Mouse (Mus musculus) liver, embryonic 15.5 days (tissue): ENCODE measurements around the gene Map4k1. TPM values are rescaled to one million over a fixed set of nuclear protein-coding genes. Genes with fewer than 3 reads are reported as not detected.
"Not testable (repeated sequence)": the region's sequence is repeated elsewhere in the genome, so short reads cannot be mapped to it uniquely, and the experiment has no call there.

Experiments used
- ATAC-seq: fragments of 200-750 bp; cut with Nextera tagmentation; 2 replicates; pipeline ENCODE4 v1.8.0; 2017; ENCODE audit warnings: moderate number of reproducible peaks, mild to moderate bottlenecking, moderate library complexity; ENCODE audit not compliant: insufficient read depth
- H3K27ac ChIP-seq: fragments of 300-500 bp; sonication (generic); replicated peaks from 2 replicates; pipeline ENCODE4 v1.5.1; 2015; ENCODE audit warnings: mild to moderate bottlenecking, inconsistent platforms
- H3K27me3 ChIP-seq: fragments of 300-500 bp; sonication (generic); 2 replicates; pipeline ENCODE4 v1.6.1; 2015; ENCODE audit warnings: mild to moderate bottlenecking, inconsistent platforms
- H3K36me3 ChIP-seq: fragments of 300-500 bp; sonication (generic); replicated peaks from 2 replicates; pipeline ENCODE4 v1.6.1; 2015; ENCODE audit warnings: moderate library complexity, mild to moderate bottlenecking, inconsistent platforms
- H3K4me1 ChIP-seq: fragments of 300-500 bp; sonication (generic); replicated peaks from 2 replicates; pipeline ENCODE4 v1.6.1; 2015; ENCODE audit warnings: inconsistent platforms
- H3K4me2 ChIP-seq: fragments of 300-500 bp; sonication (generic); 2 replicates; pipeline ENCODE4 v1.6.1; 2015; ENCODE audit warnings: moderate library complexity, mild to moderate bottlenecking, inconsistent platforms
- H3K4me3 ChIP-seq: fragments of 300-500 bp; sonication (generic); replicated peaks from 2 replicates; pipeline ENCODE4 v1.5.1; 2015; ENCODE audit warnings: mild to moderate bottlenecking, inconsistent platforms
- H3K9ac ChIP-seq: fragments of 300-500 bp; sonication (generic); 2 replicates; pipeline ENCODE4 v1.6.1; 2015; ENCODE audit warnings: moderate library complexity, mild to moderate bottlenecking, inconsistent platforms
- H3K9me3 ChIP-seq: fragments of 300-500 bp; sonication (generic); replicated peaks from 2 replicates; pipeline ENCODE4 v1.6.1; 2016; ENCODE audit warnings: inconsistent platforms
- WGBS: fragments of 180-500 bp; shearing (Covaris S2); methylation state at CpG from one replicate; pipeline ENCODE4 v1.1.7; 2015; ENCODE audit warnings: mixed read lengths; ENCODE audit not compliant: insufficient replicate concordance; 5-methylcytosine and 5-hydroxymethylcytosine counted together
- polyA plus RNA-seq: library from polyadenylated mRNA; unstranded; fragments of >200 nt; fragmentation: Nextera tagmentation; extraction: Ambion mirVana; gene quantifications from 2 replicates; pipeline ENCODE4 v1.2.1, GENCODE M21; 2015

Map4k1 gene
- polyA plus RNA-seq, 1 experiment from 2014 or later: 21.6 TPM

GRCm38 (mm10) chr7:28966181-28966580 lies 15.7 kb upstream of the Map4k1 start:
- Histone ChIP-seq H3K4me3 (no peak overlapping the region), H3K4me1 (peaks cover 41% of the 10 kb centered on the region), H3K27me3 (no peaks in the 10 kb centered on the region), H3K9ac (no peak overlapping the region), H3K27ac (no peak overlapping the region), H3K9me3 (no peaks in the 10 kb centered on the region), H3K4me2 (no peak overlapping the region), H3K36me3 (peaks cover 7% of the 10 kb centered on the region)
- no peak for ATAC-seq
- 82% methylated on average over 4 of the region's 5 CpGs for WGBS

- peaks cover 37% of the 10 kb centered on the region for H3K4me1 ChIP-seq
- H3K27me3 ChIP-seq: no peaks in the 10 kb centered on the region
- no peaks in the 10 kb centered on the region for H3K9me3 ChIP-seq
- H3K27ac ChIP-seq: no peak overlapping the region
- no peak overlapping the region for H3K4me2 ChIP-seq
- WGBS: 63% methylated on average over 4 of the region's 4 CpGs
- no peak overlapping the region for H3K4me3 ChIP-seq
- no peak overlapping the region for H3K9ac ChIP-seq
- ATAC-seq: no peak
- peaks cover 15% of the 10 kb centered on the region for H3K36me3 ChIP-seq
Measured at GRCm38 (mm10) chr7:28966751-28967505, 14.9 kb upstream of the Map4k1 start.

DNA sequence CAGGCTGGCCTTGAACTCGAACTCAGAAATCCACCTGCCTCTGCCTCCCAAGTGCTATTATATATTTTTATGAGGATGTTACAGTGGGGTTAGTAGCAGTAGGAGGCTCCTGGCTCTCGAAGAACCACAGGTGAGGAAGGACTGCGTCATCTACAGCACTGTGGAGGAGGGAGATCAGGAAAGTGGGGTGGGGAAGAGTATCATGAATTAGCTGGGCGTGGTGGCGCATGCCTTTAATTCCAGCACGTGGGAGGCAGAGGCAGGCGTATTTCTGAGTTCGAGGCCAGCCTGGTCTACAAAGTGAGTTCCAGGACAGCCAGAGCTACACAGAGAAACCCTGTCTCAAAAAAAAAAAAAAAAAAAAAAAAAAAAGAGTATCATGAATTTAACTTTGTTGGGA lies 13.7 kb upstream of the Map4k1 start:
- H3K36me3 ChIP-seq: peaks cover 24% of the 10 kb centered on the region
- H3K9ac ChIP-seq, H3K27ac ChIP-seq, H3K4me2 ChIP-seq, H3K27me3 ChIP-seq, ATAC-seq, H3K4me3 ChIP-seq, H3K9me3 ChIP-seq: not testable (repeated sequence)
- H3K4me1 ChIP-seq: peaks cover 29% of the 10 kb centered on the region
- 76% methylated on average over 8 of the region's 8 CpGs for WGBS

- Histone ChIP-seq H3K27me3 (no peaks in the 10 kb centered on the region), H3K36me3 (peaks cover 35% of the 10 kb centered on the region), H3K9ac (no peak overlapping the region), H3K9me3 (no peaks in the 10 kb centered on the region), H3K4me3 (no peak overlapping the region), H3K4me1 (peaks cover 23% of the 10 kb centered on the region), H3K27ac (no peak overlapping the region), H3K4me2 (no peak overlapping the region)
- no peak for ATAC-seq
- WGBS: 90% methylated on average over 1 of the region's 1 CpGs
Measured at GRCm38 (mm10) chr7:28969271-28969670, 12.6 kb upstream of the Map4k1 start.

DNA sequence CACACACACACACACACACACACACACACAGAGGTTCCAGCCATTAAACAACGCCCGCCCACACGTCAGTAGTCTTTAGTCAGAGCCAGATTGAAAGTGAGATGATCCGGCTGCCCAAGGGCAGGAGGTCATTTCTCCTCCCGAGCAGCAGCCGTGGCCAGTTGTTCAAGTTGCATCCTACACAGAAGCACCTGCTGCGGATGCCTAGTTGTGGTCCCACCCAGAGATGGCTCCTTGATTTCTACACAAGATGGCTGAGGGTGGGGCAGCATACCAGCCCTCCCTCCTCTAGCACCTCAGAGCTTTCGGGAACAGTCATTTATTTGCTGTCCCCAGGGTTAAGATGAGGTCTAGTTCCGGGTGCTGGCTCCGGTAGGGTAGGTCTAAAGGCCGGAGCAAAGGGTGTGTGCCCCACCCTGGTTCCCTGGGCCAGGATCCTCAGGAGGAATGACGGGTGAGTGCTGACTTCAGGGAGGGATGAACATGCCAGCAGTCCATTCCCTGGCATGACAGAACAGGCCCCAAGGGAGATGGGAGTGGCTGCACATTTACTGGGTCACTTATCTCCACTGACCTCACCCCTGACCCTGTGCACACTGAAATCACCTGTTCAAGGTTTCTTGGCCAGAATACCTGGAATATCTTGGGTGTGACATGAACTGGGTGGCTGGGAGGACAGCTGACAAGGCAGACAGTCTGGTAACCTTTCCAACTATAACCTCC lies 12.0 kb upstream of the Map4k1 start:
- Histone ChIP-seq H3K4me1 (peaks cover 23% of the 10 kb centered on the region), H3K36me3 (peaks cover 41% of the 10 kb centered on the region), H3K9me3 (no peaks in the 10 kb centered on the region), H3K27me3 (no peaks in the 10 kb centered on the region), H3K27ac (no peak overlapping the region; the same call in 1 of the 2 replicates), H3K4me3 (no peak overlapping the region), H3K9ac (no peak overlapping the region), H3K4me2 (no peak overlapping the region)
- 67% methylated on average over 12 of the region's 12 CpGs for WGBS
- ATAC-seq: peak; percentile 8; the same call in 1 of the 2 replicates

DNA sequence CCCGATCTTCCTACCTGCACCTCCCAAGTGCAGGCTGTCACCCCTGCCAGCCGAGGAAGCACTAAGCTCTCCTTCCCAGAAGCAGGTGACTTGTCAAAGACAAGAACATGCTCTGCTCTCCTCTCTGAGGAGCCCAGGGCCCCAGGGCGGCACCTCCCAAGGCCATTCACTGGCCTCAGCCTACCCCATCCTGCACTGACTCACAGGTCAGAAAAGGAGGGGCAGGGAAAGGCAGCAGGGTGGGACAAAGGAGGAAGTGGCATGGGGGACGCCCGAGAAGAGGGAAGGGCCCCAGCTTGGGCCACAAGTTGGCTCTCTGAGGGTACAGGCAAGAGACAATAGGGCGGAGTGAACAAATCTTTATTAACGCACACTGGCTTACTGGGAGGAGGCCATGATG lies 10.8 kb upstream of the Map4k1 start:
- no peak for ATAC-seq
- Histone ChIP-seq H3K9ac (no peak overlapping the region), H3K9me3 (no peaks in the 10 kb centered on the region), H3K36me3 (peaks cover 50% of the 10 kb centered on the region), H3K27me3 (no peaks in the 10 kb centered on the region), H3K4me1 (peaks cover 18% of the 10 kb centered on the region), H3K27ac (0 out of 2 replicates have a peak overlapping the region, but pooled peaks have one; percentile 1), H3K4me3 (no peak overlapping the region), H3K4me2 (no peak overlapping the region)
- WGBS: 64% methylated on average over 7 of the region's 7 CpGs

- H3K9ac ChIP-seq: no peak overlapping the region
- H3K27me3 ChIP-seq: no peaks in the 10 kb centered on the region
- H3K27ac ChIP-seq: no peak overlapping the region
- 78% methylated on average over 6 of the region's 6 CpGs for WGBS
- peaks cover 58% of the 10 kb centered on the region for H3K36me3 ChIP-seq
- H3K4me2 ChIP-seq: no peak overlapping the region
- no peak overlapping the region for H3K4me3 ChIP-seq
- ATAC-seq: no peak
- peaks cover 15% of the 10 kb centered on the region for H3K4me1 ChIP-seq
- no peaks in the 10 kb centered on the region for H3K9me3 ChIP-seq
Measured at GRCm38 (mm10) chr7:28971770-28972269, 10.0 kb upstream of the Map4k1 start.

GRCm38 (mm10) chr7:28972542-28972985 lies 9.3 kb upstream of the Map4k1 start:
- Histone ChIP-seq H3K4me2 (no peak overlapping the region), H3K27me3 (no peaks in the 10 kb centered on the region), H3K36me3 (peaks cover 65% of the 10 kb centered on the region), H3K4me3 (no peak overlapping the region), H3K9ac (no peak overlapping the region), H3K27ac (no peak overlapping the region), H3K4me1 (peaks cover 11% of the 10 kb centered on the region), H3K9me3 (no peaks in the 10 kb centered on the region)
- no peak for ATAC-seq
- 61% methylated on average over 8 of the region's 8 CpGs for WGBS

- Histone ChIP-seq H3K27ac (no peak overlapping the region), H3K27me3 (no peaks in the 10 kb centered on the region), H3K4me3 (no peak overlapping the region)
Measured at GRCm38 (mm10) chr7:28973025-28973424, 8.8 kb upstream of the Map4k1 start.

DNA sequence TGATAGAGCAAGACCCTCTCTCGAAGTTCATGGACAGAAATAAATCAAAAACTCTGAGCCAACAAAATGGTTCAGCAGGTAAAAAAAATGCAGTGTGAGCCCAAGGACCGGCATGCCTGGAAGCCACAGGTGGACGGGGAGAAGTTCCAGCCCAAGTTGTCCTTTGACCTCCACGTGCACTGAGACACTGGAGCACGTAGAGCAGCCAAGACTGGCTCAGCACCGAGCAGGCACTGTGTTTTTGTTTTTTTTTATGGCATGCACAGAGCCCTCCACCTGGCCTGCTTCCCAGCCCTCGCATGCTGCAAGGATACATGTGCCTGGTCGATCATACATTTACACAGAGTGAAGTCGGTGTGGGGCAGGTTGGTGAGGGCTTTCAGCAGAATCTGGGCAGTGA lies 4.3 kb upstream of the Map4k1 start:
- no peaks in the 10 kb centered on the region for H3K9me3 ChIP-seq
- no peak for ATAC-seq
- 81% methylated on average over 9 of the region's 9 CpGs for WGBS
- H3K27ac ChIP-seq: no peak overlapping the region
- no peaks in the 10 kb centered on the region for H3K27me3 ChIP-seq
- no peak overlapping the region for H3K9ac ChIP-seq
- no peak overlapping the region for H3K4me3 ChIP-seq
- peaks cover 72% of the 10 kb centered on the region for H3K36me3 ChIP-seq
- H3K4me1 ChIP-seq: peaks cover 21% of the 10 kb centered on the region
- no peak overlapping the region for H3K4me2 ChIP-seq

More at GRCm38 (mm10) chr7:28973025-28973424, 8.8 kb upstream of the Map4k1 start:
- peaks cover 70% of the 10 kb centered on the region for H3K36me3 ChIP-seq
- H3K9ac ChIP-seq: no peak overlapping the region
- WGBS: 73% methylated on average over 8 of the region's 8 CpGs
- ATAC-seq: no peak
- H3K4me1 ChIP-seq: peaks cover 11% of the 10 kb centered on the region
- no peaks in the 10 kb centered on the region for H3K9me3 ChIP-seq
- H3K4me2 ChIP-seq: no peak overlapping the region

DNA sequence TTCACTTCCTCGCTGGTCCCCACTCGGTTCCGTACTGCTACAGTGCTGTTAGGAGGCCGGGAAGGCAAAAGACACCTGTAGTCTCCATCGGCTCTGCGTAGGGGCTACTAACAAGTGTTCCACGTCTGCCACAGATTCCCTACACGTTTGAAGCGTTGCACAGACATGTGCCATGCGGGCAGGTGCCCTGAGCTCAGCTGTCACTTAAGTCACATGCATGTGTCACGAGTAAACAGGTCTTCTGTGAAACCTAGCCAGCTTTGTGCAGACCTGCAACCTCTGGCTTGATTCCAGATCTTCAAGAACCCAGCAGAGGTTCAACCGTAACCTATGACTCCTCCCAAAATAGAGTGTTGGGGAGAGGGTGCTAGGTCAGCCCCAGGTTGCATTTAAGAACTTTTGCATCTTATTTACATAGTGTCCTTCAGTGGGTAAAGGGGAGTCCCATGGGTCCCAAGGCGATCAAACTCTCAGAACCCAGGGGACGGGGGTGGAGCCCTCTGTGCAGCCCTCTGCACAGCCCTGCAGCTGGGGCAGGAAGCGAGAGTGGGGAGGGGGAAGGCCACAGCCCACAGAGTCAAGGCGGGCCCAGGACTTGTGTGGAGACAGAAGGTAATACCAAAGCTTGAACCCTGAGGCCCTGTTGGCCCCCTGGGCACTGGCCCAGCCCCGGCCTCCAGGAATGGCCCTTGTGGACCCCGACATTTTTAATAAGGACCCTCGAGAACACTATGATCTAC lies 594 bp downstream of the Map4k1 start:
- peak; percentile 40 for ATAC-seq
- Histone ChIP-seq H3K9ac (peak overlapping the region; percentile 73), H3K9me3 (no peaks in the 10 kb centered on the region), H3K4me2 (peak overlapping the region; percentile 89), H3K36me3 (peaks cover 29% of the 10 kb centered on the region), H3K27ac (peak overlapping the region; percentile 89), H3K27me3 (no peaks in the 10 kb centered on the region), H3K4me1 (peaks cover 38% of the 10 kb centered on the region), H3K4me3 (peak overlapping the region; percentile 78)
- 8% methylated on average over 19 of the region's 19 CpGs for WGBS
